Mouse (Mus musculus) liver, embryonic 16.5 days (tissue): ENCODE results near the gene Ntsr2. TPM values are rescaled to one million over a fixed set of nuclear protein-coding genes. Genes with fewer than 3 reads are reported as not detected.

Experiments
- ATAC-seq: fragments of 200-750 bp; cut with Nextera tagmentation; 2 replicates; pipeline ENCODE4 v1.8.0; 2017; ENCODE audit warnings: low read depth, mild to moderate bottlenecking, moderate number of reproducible peaks, moderate library complexity
- H3K27ac ChIP-seq: fragments of 300-500 bp; sonication (generic); 2 replicates; pipeline ENCODE4 v1.5.1; 2014; ENCODE audit warnings: mild to moderate bottlenecking, low read length
- H3K27me3 ChIP-seq: fragments of 300-500 bp; sonication (generic); 2 replicates; pipeline ENCODE4 v1.6.1; 2014; ENCODE audit warnings: low read depth, low read length, mixed read lengths; ENCODE audit not compliant: control insufficient read depth, insufficient read depth
- H3K36me3 ChIP-seq: fragments of 300-500 bp; sonication (generic); 2 replicates; pipeline ENCODE4 v1.6.1; 2014; ENCODE audit warnings: mild to moderate bottlenecking; ENCODE audit not compliant: control insufficient read depth, insufficient read depth
- H3K4me1 ChIP-seq: fragments of 300-500 bp; sonication (generic); 2 replicates; pipeline ENCODE4 v1.6.1; 2014; ENCODE audit warnings: low read depth, low read length, mixed read lengths; ENCODE audit not compliant: control insufficient read depth
- H3K4me2 ChIP-seq: fragments of 300-500 bp; sonication (generic); 2 replicates; pipeline ENCODE4 v1.6.1; 2014; ENCODE audit warnings: low read depth, low read length, mixed read lengths
- H3K4me3 ChIP-seq: fragments of 300-500 bp; sonication (generic); 2 replicates; pipeline ENCODE4 v1.5.1; 2014; ENCODE audit warnings: low read depth, mild to moderate bottlenecking, low read length
- H3K9ac ChIP-seq: fragments of 300-500 bp; sonication (generic); 2 replicates; pipeline ENCODE4 v1.6.1; 2014; ENCODE audit warnings: low read depth, low read length
- H3K9me3 ChIP-seq: fragments of 300-500 bp; sonication (generic); replicated peaks from 2 replicates; pipeline ENCODE4 v1.6.1; 2016; ENCODE audit warnings: low read length; ENCODE audit not compliant: control insufficient read depth
- WGBS: fragments of 180-500 bp; shearing (Covaris S2); extraction: QIAGEN DNeasy Blood & Tissue Kit; methylation state at CpG from one replicate; pipeline ENCODE4 v1.1.7; 2014; ENCODE audit not compliant: insufficient replicate concordance; 5-methylcytosine and 5-hydroxymethylcytosine counted together
- polyA plus RNA-seq: library from polyadenylated mRNA; unstranded; fragments of >200 nt; fragmentation: Nextera tagmentation; extraction: Ambion mirVana; gene quantifications from 2 replicates; pipeline ENCODE4 v1.2.1, GENCODE M21; 2015

The Ntsr2 gene
- polyA plus RNA-seq, result not detected in 2 replicates

GRCm38 (mm10) chr12:16653332-16654093 lies at the start of gene Ntsr2:
TSS of gene Ntsr2 (plus strand) at chr12:16653382.
- 0 out of 2 replicates have a peak within 1 kb of the TSS, but pooled peaks have one; percentile 5 for H3K4me2 ChIP-seq
- H3K27me3 ChIP-seq, result peaks cover 16% of the 10 kb centered on the region
- no peak within 1 kb of the TSS for H3K9ac ChIP-seq
- no peak within 1 kb of the TSS; the same call in 1 of the 2 replicates for H3K4me3 ChIP-seq
- H3K9me3 ChIP-seq, result no peaks in the 10 kb centered on the region
- WGBS, result 7% methylated on average over 58 of the region's 58 CpGs
- ATAC-seq, result no peak
- no peaks in the 10 kb centered on the region for H3K36me3 ChIP-seq
- H3K4me1 ChIP-seq, result no peaks in the 10 kb centered on the region
- H3K27ac ChIP-seq, result no peak within 1 kb of the TSS

GRCm38 (mm10) chr12:16605624-16606023 lies 47.6 kb upstream of the Ntsr2 start:
- H3K4me1 ChIP-seq, result no peaks in the 10 kb centered on the region
- 53% methylated on average over 5 of the region's 5 CpGs for WGBS

GRCm38 (mm10) chr12:16610936-16611335 lies 42.2 kb upstream of the Ntsr2 start, which contains the start of gene Lpin1:
TSS of gene Lpin1 (minus strand) at chr12:16610966.
- WGBS, result 36% methylated on average over 2 of the region's 2 CpGs
- Histone ChIP-seq H3K9me3 (no peaks in the 10 kb centered on the region), H3K4me2 (no peak within 1 kb of the TSS), H3K36me3 (no peaks in the 10 kb centered on the region), H3K4me1 (no peaks in the 10 kb centered on the region), H3K27ac (no peak within 1 kb of the TSS), H3K27me3 (no peaks in the 10 kb centered on the region), H3K4me3 (no peak within 1 kb of the TSS), H3K9ac (no peak within 1 kb of the TSS)
- ATAC-seq, result no peak

More at GRCm38 (mm10) chr12:16605624-16606023, 47.6 kb upstream of the Ntsr2 start:
- H3K4me2 ChIP-seq, result no peak overlapping the region
- no peak overlapping the region for H3K4me3 ChIP-seq
- no peaks in the 10 kb centered on the region for H3K9me3 ChIP-seq
- no peaks in the 10 kb centered on the region for H3K27me3 ChIP-seq
- no peak overlapping the region for H3K9ac ChIP-seq
- no peak for ATAC-seq
- H3K27ac ChIP-seq, result no peak overlapping the region
- no peaks in the 10 kb centered on the region for H3K36me3 ChIP-seq

- WGBS, result 50% methylated on average over 3 of the region's 3 CpGs
- no peak for ATAC-seq
- no peak overlapping the region for H3K27ac ChIP-seq
- H3K4me3 ChIP-seq, result no peak overlapping the region
- no peak overlapping the region for H3K9ac ChIP-seq
- H3K4me2 ChIP-seq, result no peak overlapping the region
- H3K36me3 ChIP-seq, result no peaks in the 10 kb centered on the region
- no peaks in the 10 kb centered on the region for H3K9me3 ChIP-seq
- H3K4me1 ChIP-seq, result no peaks in the 10 kb centered on the region; the same call in 1 of the 2 replicates
- H3K27me3 ChIP-seq, result no peaks in the 10 kb centered on the region
Observed at GRCm38 (mm10) chr12:16614556-16614955, 38.6 kb upstream of the Ntsr2 start.

GRCm38 (mm10) chr12:16615738-16616137 lies 37.4 kb upstream of the Ntsr2 start:
- WGBS, result 76% methylated on average over 2 of the region's 2 CpGs
- Histone ChIP-seq H3K4me3 (no peak overlapping the region), H3K4me1 (no peaks in the 10 kb centered on the region; the same call in 1 of the 2 replicates), H3K4me2 (no peak overlapping the region), H3K27me3 (no peaks in the 10 kb centered on the region), H3K27ac (no peak overlapping the region), H3K9ac (no peak overlapping the region), H3K9me3 (no peaks in the 10 kb centered on the region), H3K36me3 (no peaks in the 10 kb centered on the region)
- no peak for ATAC-seq

- WGBS, result 53% methylated on average over 12 of the region's 12 CpGs
- no peaks in the 10 kb centered on the region for H3K9me3 ChIP-seq
- H3K4me1 ChIP-seq, result no peaks in the 10 kb centered on the region; the same call in 1 of the 2 replicates
- H3K27ac ChIP-seq, result peak overlapping the region; percentile 32
- H3K9ac ChIP-seq, result no peak overlapping the region
- ATAC-seq, result peak; percentile 93
- no peak overlapping the region for H3K4me2 ChIP-seq
- no peaks in the 10 kb centered on the region for H3K36me3 ChIP-seq
- H3K4me3 ChIP-seq, result no peak overlapping the region
- no peaks in the 10 kb centered on the region for H3K27me3 ChIP-seq
Observed at GRCm38 (mm10) chr12:16618512-16619274, 34.5 kb upstream of the Ntsr2 start.

GRCm38 (mm10) chr12:16619453-16619852 lies 33.7 kb upstream of the Ntsr2 start:
- 56% methylated on average over 6 of the region's 6 CpGs for WGBS
- H3K4me3 ChIP-seq, result no peak overlapping the region
- H3K27me3 ChIP-seq, result no peaks in the 10 kb centered on the region
- H3K9ac ChIP-seq, result no peak overlapping the region
- no peaks in the 10 kb centered on the region; the same call in 1 of the 2 replicates for H3K4me1 ChIP-seq
- no peak overlapping the region for H3K27ac ChIP-seq
- no peaks in the 10 kb centered on the region for H3K9me3 ChIP-seq
- no peak overlapping the region for H3K4me2 ChIP-seq
- no peak for ATAC-seq
- no peaks in the 10 kb centered on the region for H3K36me3 ChIP-seq

GRCm38 (mm10) chr12:16620230-16620629 lies 33.0 kb upstream of the Ntsr2 start:
- H3K9ac ChIP-seq, result no peak overlapping the region
- H3K4me1 ChIP-seq, result no peaks in the 10 kb centered on the region; the same call in 1 of the 2 replicates
- H3K4me3 ChIP-seq, result no peak overlapping the region
- 50% methylated on average over 3 of the region's 3 CpGs for WGBS
- no peaks in the 10 kb centered on the region for H3K36me3 ChIP-seq
- no peak overlapping the region for H3K4me2 ChIP-seq
- H3K27me3 ChIP-seq, result no peaks in the 10 kb centered on the region
- no peak overlapping the region for H3K27ac ChIP-seq
- H3K9me3 ChIP-seq, result no peaks in the 10 kb centered on the region
- no peak for ATAC-seq
